Mouse (Mus musculus): Measurements from ENCODE around the gene Ypel2. TPM values are rescaled to one million over a fixed set of nuclear protein-coding genes. Genes with fewer than 3 reads are reported as not detected.

Ypel2 gene
- polyA plus RNA-seq, 1 experiment = 1.5 TPM

DNA sequence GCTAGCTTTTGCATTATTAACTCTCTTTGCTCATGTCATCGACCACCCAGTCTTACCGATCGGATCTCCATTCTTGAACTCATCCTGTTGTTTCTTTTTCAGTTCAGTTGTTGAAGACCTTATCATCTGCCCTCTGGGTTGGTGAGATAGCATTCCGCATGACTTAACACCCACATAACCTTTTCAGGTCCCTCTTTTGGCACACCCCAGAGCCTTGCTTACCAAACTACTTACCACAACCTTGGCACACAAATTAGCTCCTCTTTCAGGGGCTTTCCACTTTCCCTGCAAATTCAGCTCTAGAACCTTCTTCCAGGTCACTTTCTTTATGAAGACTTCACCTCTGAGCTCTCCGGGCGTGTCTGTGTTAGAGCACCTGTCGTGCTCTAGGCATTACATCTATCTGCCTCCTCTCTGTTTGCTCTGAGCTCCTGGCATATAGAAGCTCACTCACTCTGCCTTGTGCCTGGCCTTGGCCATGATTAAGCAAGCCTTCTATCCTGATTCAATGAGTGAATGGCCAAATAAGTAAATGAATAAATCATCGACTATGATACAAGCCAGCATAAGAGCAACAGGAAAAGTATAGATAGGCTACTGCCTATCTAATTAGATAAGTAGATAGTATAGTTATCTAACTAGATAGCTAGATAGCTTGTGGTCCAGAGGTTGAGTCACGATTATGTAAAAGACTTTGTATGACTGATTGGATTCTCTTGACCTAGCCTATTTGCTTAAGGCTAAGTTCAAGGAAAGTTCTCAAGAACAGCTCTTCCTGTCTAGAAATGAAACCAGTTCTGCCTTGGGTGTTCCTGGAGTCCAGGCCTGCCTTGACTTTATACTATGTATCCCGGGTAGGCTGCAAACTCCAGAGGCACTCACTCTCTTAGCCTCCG, 86.5 kb downstream of the Ypel2 start:
- Histone ChIP-seq H3K4me2 (ENCODE audit: low read depth) (no peak overlapping the region), H3K36me3 (ENCODE audit: control insufficient read depth, insufficient read depth) (no peaks in the 10 kb centered on the region), H3ac (ENCODE audit: control insufficient read depth, insufficient read length) (no peak overlapping the region), H3K27me3 (ENCODE audit: control insufficient read depth, insufficient read depth, insufficient read length) (no peaks in the 10 kb centered on the region), H3K79me2 (ENCODE audit: control insufficient read depth, insufficient read depth) (no peaks in the 10 kb centered on the region), H3K4me3 (no peak overlapping the region)
- no peak for TF ChIP-seq MAX (IDR thresholded peaks at IDR 0.05; ENCODE audit: low read depth)
- TF ChIP-seq POLR2AphosphoS2 (IDR thresholded peaks at IDR 0.05; ENCODE audit: insufficient read length, low read depth) = no peak
- no peak for TF ChIP-seq CEBPB (IDR thresholded peaks at IDR 0.05; ENCODE audit: insufficient read depth, poor library complexity, severe bottlenecking)

DNA sequence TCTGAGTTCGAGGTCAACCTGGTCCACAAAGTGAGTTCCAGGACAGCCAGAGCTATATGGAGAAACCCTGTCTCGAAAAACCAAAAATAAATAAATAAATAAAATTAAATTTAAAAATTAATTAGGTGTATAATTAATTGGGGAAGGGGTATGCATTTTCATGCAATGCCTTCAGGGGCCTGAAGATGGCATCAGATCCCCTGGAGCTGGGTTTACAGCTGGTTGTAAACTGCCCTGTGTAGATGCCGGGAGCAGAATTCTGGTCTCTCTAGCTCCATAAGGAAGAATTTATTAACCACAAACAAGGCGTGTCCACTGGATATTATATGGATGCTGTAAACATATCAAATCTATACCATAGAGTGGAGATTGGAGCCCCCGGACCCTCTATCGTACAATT, 87.2 kb downstream of the Ypel2 start:
- Histone ChIP-seq H3K4me2 (ENCODE audit: low read depth) (no peak overlapping the region), H3K36me3 (ENCODE audit: control insufficient read depth, insufficient read depth) (no peaks in the 10 kb centered on the region), H3K4me3 (no peak overlapping the region)

DNA sequence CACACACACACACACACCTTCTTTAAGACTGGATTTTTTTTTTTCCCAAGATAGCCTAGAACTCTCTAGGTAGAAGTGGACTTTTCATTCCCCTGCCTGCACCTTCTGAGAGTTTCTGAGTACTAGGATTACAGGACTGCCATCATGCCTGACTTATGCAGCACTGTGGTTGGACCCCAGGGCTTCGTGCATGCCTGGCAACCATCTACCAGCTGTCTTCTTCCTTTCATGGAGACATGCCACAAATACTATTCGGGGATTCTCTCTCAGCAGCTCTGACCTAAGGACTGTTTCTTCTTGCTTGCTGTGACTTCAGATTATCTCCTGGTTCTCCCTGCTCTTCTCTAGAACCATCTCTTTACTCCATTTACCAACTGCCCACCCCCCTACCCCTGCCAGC, 88.2 kb downstream of the Ypel2 start:
- Histone ChIP-seq H3K36me3 (ENCODE audit: control insufficient read depth, insufficient read depth) (no peaks in the 10 kb centered on the region), H3K27me3 (ENCODE audit: control insufficient read depth, insufficient read depth, insufficient read length) (no peaks in the 10 kb centered on the region), H3ac (ENCODE audit: control insufficient read depth, insufficient read length) (no peak overlapping the region), H3K4me2 (ENCODE audit: low read depth) (no peak overlapping the region), H3K79me2 (ENCODE audit: control insufficient read depth, insufficient read depth) (no peaks in the 10 kb centered on the region), H3K4me3 (no peak overlapping the region)
- TF ChIP-seq TCF12 (IDR thresholded peaks at IDR 0.05; ENCODE audit: insufficient read depth, poor library complexity, severe bottlenecking) = no peak
- TF ChIP-seq MYOG (IDR thresholded peaks at IDR 0.05; ENCODE audit: control insufficient read depth in 1 of 3, insufficient read depth in 1 of 3, insufficient read length in 2 of 3, low read depth in 2 of 3) = peak in 2 of 3 experiments; percentile 43 to 79
- peak in 2 of 3 experiments; percentile 54 to 60 for TF ChIP-seq MYOD1 (IDR thresholded peaks at IDR 0.05; ENCODE audit: control insufficient read depth in 1 of 3, insufficient read length in 2 of 3, low read depth in 2 of 3)

More for the DNA sequence above, 87.2 kb downstream of the Ypel2 start:
- TF ChIP-seq REST (IDR thresholded peaks at IDR 0.05; ENCODE audit: insufficient read depth, insufficient read length) (no peak), SRF (IDR thresholded peaks at IDR 0.05; ENCODE audit: control insufficient read depth, insufficient read length, low read depth) (no peak), TCF12 (IDR thresholded peaks at IDR 0.05; ENCODE audit: insufficient read depth, poor library complexity, severe bottlenecking) (no peak), MAX (IDR thresholded peaks at IDR 0.05; ENCODE audit: low read depth) (no peak)
- Histone ChIP-seq H3K27me3 (ENCODE audit: control insufficient read depth, insufficient read depth, insufficient read length) (no peaks in the 10 kb centered on the region), H3K79me2 (ENCODE audit: control insufficient read depth, insufficient read depth) (no peaks in the 10 kb centered on the region), H3ac (ENCODE audit: control insufficient read depth, insufficient read length) (no peak overlapping the region)

DNA sequence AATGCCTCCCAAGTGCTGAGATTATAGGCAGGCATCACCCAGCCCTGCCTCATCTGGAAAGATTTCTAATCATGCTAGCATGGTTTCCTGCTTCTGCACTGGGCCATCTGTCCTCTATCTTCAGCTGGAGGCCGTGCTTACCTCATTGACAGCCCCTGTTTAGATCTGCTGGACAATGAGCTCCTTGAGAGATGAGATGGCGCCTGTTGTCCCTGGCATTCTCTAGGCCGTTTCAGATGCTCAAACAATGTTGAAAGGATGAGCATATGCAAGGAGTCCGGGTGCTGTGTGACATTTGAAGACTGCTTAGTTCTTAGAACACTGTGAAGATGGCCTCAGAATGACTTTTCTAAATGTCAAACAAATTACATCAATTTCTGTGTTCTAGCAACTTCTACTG, 88.8 kb downstream of the Ypel2 start:
- no peak for TF ChIP-seq MYOD1 (IDR thresholded peaks at IDR 0.05; ENCODE audit: control insufficient read depth in 1 of 3, insufficient read length in 2 of 3, low read depth in 2 of 3)
- TF ChIP-seq POLR2A (IDR thresholded peaks at IDR 0.05; ENCODE audit: insufficient read length, low read depth) = no peak
- no peak for TF ChIP-seq TCF3 (IDR thresholded peaks at IDR 0.05; ENCODE audit: insufficient read length, low read depth)
- no peak for TF ChIP-seq CEBPB (IDR thresholded peaks at IDR 0.05; ENCODE audit: insufficient read depth, poor library complexity, severe bottlenecking)
- no peak for TF ChIP-seq USF1 (IDR thresholded peaks at IDR 0.05; ENCODE audit: low read depth)
- TF ChIP-seq MYOG (IDR thresholded peaks at IDR 0.05; ENCODE audit: control insufficient read depth in 1 of 3, insufficient read depth in 1 of 3, insufficient read length in 2 of 3, low read depth in 2 of 3) = no peak
- no peak for TF ChIP-seq POLR2AphosphoS2 (IDR thresholded peaks at IDR 0.05; ENCODE audit: insufficient read length, low read depth)
- TF ChIP-seq REST (IDR thresholded peaks at IDR 0.05; ENCODE audit: insufficient read depth, insufficient read length) = no peak
- no peak for TF ChIP-seq E2F4 (IDR thresholded peaks at IDR 0.05; ENCODE audit: insufficient read depth)
- TF ChIP-seq TCF12 (IDR thresholded peaks at IDR 0.05; ENCODE audit: insufficient read depth, poor library complexity, severe bottlenecking) = no peak
- TF ChIP-seq SRF (IDR thresholded peaks at IDR 0.05; ENCODE audit: control insufficient read depth, insufficient read length, low read depth) = no peak
- no peak for TF ChIP-seq MAX (IDR thresholded peaks at IDR 0.05; ENCODE audit: low read depth)
- no peaks in the 10 kb centered on the region for H3K36me3 ChIP-seq (ENCODE audit: control insufficient read depth, insufficient read depth)
- H3K4me3 ChIP-seq = no peak overlapping the region
- no peaks in the 10 kb centered on the region for H3K27me3 ChIP-seq (ENCODE audit: control insufficient read depth, insufficient read depth, insufficient read length)
- H3ac ChIP-seq (ENCODE audit: control insufficient read depth, insufficient read length) = no peak overlapping the region
- H3K4me2 ChIP-seq (ENCODE audit: low read depth) = no peak overlapping the region
- H3K79me2 ChIP-seq (ENCODE audit: control insufficient read depth, insufficient read depth) = no peaks in the 10 kb centered on the region

DNA sequence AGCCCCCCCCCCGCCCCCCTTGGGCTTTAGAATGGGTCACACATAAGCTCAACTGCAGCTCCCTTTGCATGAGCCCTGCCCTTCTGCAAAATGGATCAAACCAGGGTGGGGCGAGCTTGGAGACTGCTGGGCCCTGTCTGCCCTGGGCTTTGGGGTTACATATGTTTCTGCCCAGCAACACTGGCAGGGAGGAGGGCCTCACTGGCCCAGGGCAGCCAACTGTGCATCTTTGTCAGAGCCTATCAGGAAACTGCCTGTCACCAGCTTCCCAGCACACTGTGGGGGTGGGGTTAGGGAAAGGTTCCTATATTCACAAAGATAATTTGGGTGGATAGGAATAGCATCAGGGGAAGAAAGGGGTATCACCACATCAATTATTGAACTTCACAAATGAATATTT, 95.1 kb downstream of the Ypel2 start:
- Histone ChIP-seq H3K79me2 (ENCODE audit: control insufficient read depth, insufficient read depth) (no peaks in the 10 kb centered on the region), H3K27me3 (ENCODE audit: control insufficient read depth, insufficient read depth, insufficient read length) (no peaks in the 10 kb centered on the region), H3K36me3 (ENCODE audit: control insufficient read depth, insufficient read depth) (no peaks in the 10 kb centered on the region), H3ac (ENCODE audit: control insufficient read depth, insufficient read length) (no peak overlapping the region), H3K4me2 (ENCODE audit: low read depth) (no peak overlapping the region), H3K4me3 (no peak overlapping the region)
- no peak for TF ChIP-seq TCF3 (IDR thresholded peaks at IDR 0.05; ENCODE audit: insufficient read length, low read depth)
- peak in 1 of 3 experiments; percentile 12 for TF ChIP-seq MYOD1 (IDR thresholded peaks at IDR 0.05; ENCODE audit: control insufficient read depth in 1 of 3, insufficient read length in 2 of 3, low read depth in 2 of 3)
